Mouse (Mus musculus): ENCODE measurements at regions not wholly inside any gene's neighbourhood (a gene's known extent, or its start where the extent isn't known, plus 50 kb on each side); places are given as distances from the start of the nearest gene placed in this dataset.

GRCm38 (mm10) chr15:62332129-62332528 lies 1409.3 kb upstream of the A1bg start:
- no peak for DNase-seq
- no peaks in the 10 kb centered on the region for H3K4me1 ChIP-seq (replicated peaks; ENCODE audit: control insufficient read depth, insufficient read depth, low read length)
- TF ChIP-seq POLR2A (IDR thresholded peaks at IDR 0.05; ENCODE audit: control insufficient read depth, extremely low read depth, insufficient read depth, low read length, poor library complexity) (no peak), CTCF (IDR thresholded peaks at IDR 0.05; ENCODE audit: borderline replicate concordance, control insufficient read depth, extremely low read depth, insufficient read depth, low read length, poor library complexity) (no peak)
- WGBS = 99% methylated on average over 5 of the region's 5 CpGs
- no peaks in the 10 kb centered on the region for H3K36me3 ChIP-seq (ENCODE audit: control insufficient read depth, insufficient read depth, low read length)
- H3K27me3 ChIP-seq (ENCODE audit: control insufficient read depth, insufficient read depth, low read length) = no peaks in the 10 kb centered on the region
- no peak overlapping the region for H3K27ac ChIP-seq (ENCODE audit: control insufficient read depth, insufficient read depth, low read length)
- H3K4me3 ChIP-seq (ENCODE audit: control insufficient read depth, insufficient read depth, low read length) = no peak overlapping the region

DNA sequence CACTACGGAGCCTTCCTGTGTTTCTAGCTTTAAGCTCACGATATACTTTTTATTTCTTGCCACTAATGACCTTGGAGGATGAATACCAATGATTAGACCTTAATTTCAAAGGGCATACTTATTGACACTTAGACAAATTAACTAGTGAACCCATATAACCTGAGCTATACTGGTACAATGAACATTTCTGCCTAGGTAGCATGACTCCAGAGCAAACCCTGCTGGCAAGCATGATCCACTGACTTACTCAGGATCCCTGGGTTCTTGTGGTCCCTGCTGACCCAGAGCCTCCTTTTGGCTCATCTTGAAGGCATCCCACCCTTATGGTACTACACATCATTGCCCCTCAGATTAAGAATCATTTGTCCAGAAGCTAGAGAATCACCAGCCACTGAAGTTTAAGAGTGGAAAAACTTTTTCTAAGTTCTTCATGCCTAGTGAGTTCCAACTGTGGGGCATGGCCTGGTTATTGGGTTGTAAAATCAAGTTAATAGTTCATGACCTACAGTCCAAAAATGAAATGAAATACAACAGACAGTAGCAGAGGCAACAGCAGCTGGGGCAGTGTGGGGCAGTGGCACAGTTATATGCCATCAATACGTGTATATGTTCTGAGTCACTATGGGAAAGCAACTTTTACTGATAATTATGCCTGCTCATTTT lies 1408.5 kb upstream of the A1bg start:
- 91% methylated on average over 3 of the region's 3 CpGs for WGBS
- no peaks in the 10 kb centered on the region for H3K36me3 ChIP-seq (ENCODE audit: control insufficient read depth, insufficient read depth, low read length)
- H3K27ac ChIP-seq (ENCODE audit: control insufficient read depth, insufficient read depth, low read length) = no peak overlapping the region
- H3K4me3 ChIP-seq (ENCODE audit: control insufficient read depth, insufficient read depth, low read length) = no peak overlapping the region
- H3K4me1 ChIP-seq (replicated peaks; ENCODE audit: control insufficient read depth, insufficient read depth, low read length) = no peaks in the 10 kb centered on the region
- no peak for TF ChIP-seq POLR2A (IDR thresholded peaks at IDR 0.05; ENCODE audit: control insufficient read depth, extremely low read depth, insufficient read depth, low read length, poor library complexity)
- TF ChIP-seq CTCF (IDR thresholded peaks at IDR 0.05; ENCODE audit: borderline replicate concordance, control insufficient read depth, extremely low read depth, insufficient read depth, low read length, poor library complexity) = no peak
- no peak for DNase-seq
- no peaks in the 10 kb centered on the region for H3K27me3 ChIP-seq (ENCODE audit: control insufficient read depth, insufficient read depth, low read length)

- WGBS = 55% methylated on average over 3 of the region's 3 CpGs
- no peak for TF ChIP-seq CTCF (IDR thresholded peaks at IDR 0.05; ENCODE audit: borderline replicate concordance, control insufficient read depth, extremely low read depth, insufficient read depth, low read length, poor library complexity)
- no peak for TF ChIP-seq POLR2A (IDR thresholded peaks at IDR 0.05; ENCODE audit: control insufficient read depth, extremely low read depth, insufficient read depth, low read length, poor library complexity)
- DNase-seq = no peak
- Histone ChIP-seq H3K36me3 (ENCODE audit: control insufficient read depth, insufficient read depth, low read length) (no peaks in the 10 kb centered on the region), H3K4me3 (ENCODE audit: control insufficient read depth, insufficient read depth, low read length) (no peak overlapping the region), H3K4me1 (replicated peaks; ENCODE audit: control insufficient read depth, insufficient read depth, low read length) (no peaks in the 10 kb centered on the region), H3K27ac (ENCODE audit: control insufficient read depth, insufficient read depth, low read length) (no peak overlapping the region), H3K27me3 (ENCODE audit: control insufficient read depth, insufficient read depth, low read length) (no peaks in the 10 kb centered on the region)
These were observed 1406.1 kb upstream of the A1bg start for GRCm38 (mm10) chr15:62328920-62329319.

GRCm38 (mm10) chr15:62328305-62328881 lies 1405.6 kb upstream of the A1bg start:
- no peaks in the 10 kb centered on the region for H3K4me1 ChIP-seq (replicated peaks; ENCODE audit: control insufficient read depth, insufficient read depth, low read length)
- no peak overlapping the region for H3K27ac ChIP-seq (ENCODE audit: control insufficient read depth, insufficient read depth, low read length)
- H3K36me3 ChIP-seq (ENCODE audit: control insufficient read depth, insufficient read depth, low read length) = no peaks in the 10 kb centered on the region
- no peaks in the 10 kb centered on the region for H3K27me3 ChIP-seq (ENCODE audit: control insufficient read depth, insufficient read depth, low read length)
- TF ChIP-seq POLR2A (IDR thresholded peaks at IDR 0.05; ENCODE audit: control insufficient read depth, extremely low read depth, insufficient read depth, low read length, poor library complexity) (no peak), CTCF (IDR thresholded peaks at IDR 0.05; ENCODE audit: borderline replicate concordance, control insufficient read depth, extremely low read depth, insufficient read depth, low read length, poor library complexity) (no peak)
- 82% methylated on average over 9 of the region's 9 CpGs for WGBS
- no peak for DNase-seq
- H3K4me3 ChIP-seq (ENCODE audit: control insufficient read depth, insufficient read depth, low read length) = no peak overlapping the region

- no peak for DNase-seq
- H3K4me1 ChIP-seq (replicated peaks; ENCODE audit: control insufficient read depth, insufficient read depth, low read length) = no peaks in the 10 kb centered on the region
- H3K36me3 ChIP-seq (ENCODE audit: control insufficient read depth, insufficient read depth, low read length) = no peaks in the 10 kb centered on the region
- TF ChIP-seq POLR2A (IDR thresholded peaks at IDR 0.05; ENCODE audit: control insufficient read depth, extremely low read depth, insufficient read depth, low read length, poor library complexity) = no peak
- TF ChIP-seq CTCF (IDR thresholded peaks at IDR 0.05; ENCODE audit: borderline replicate concordance, control insufficient read depth, extremely low read depth, insufficient read depth, low read length, poor library complexity) = no peak
- no peaks in the 10 kb centered on the region for H3K27me3 ChIP-seq (ENCODE audit: control insufficient read depth, insufficient read depth, low read length)
- 88% methylated on average over 2 of the region's 2 CpGs for WGBS
- H3K4me3 ChIP-seq (ENCODE audit: control insufficient read depth, insufficient read depth, low read length) = no peak overlapping the region
- no peak overlapping the region for H3K27ac ChIP-seq (ENCODE audit: control insufficient read depth, insufficient read depth, low read length)
These were observed 1404.7 kb upstream of the A1bg start for GRCm38 (mm10) chr15:62327481-62327880.

DNA sequence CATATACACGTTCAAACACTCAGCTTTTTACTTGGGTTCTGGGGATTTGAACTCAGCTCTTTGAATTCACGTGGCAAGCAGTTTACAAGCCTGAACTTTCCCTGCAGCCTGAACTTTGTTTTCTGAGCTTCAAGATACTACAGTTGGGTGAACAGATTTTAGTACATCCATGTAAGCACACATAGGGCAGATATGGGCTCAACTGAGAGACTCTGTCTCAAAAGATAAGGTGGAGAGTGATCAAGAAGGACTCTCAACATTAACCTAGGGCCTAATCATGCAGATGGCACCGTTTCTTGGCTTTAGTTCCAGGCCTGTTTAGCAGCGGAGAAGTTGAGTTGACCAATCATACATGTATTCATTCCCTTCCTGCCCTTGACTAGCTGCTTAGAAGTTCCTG lies 1403.7 kb upstream of the A1bg start:
- no peaks in the 10 kb centered on the region for H3K27me3 ChIP-seq (ENCODE audit: control insufficient read depth, insufficient read depth, low read length)
- TF ChIP-seq POLR2A (IDR thresholded peaks at IDR 0.05; ENCODE audit: control insufficient read depth, extremely low read depth, insufficient read depth, low read length, poor library complexity) = no peak
- no peak for TF ChIP-seq CTCF (IDR thresholded peaks at IDR 0.05; ENCODE audit: borderline replicate concordance, control insufficient read depth, extremely low read depth, insufficient read depth, low read length, poor library complexity)
- 93% methylated on average over 4 of the region's 4 CpGs for WGBS
- no peak for DNase-seq
- no peak overlapping the region for H3K4me3 ChIP-seq (ENCODE audit: control insufficient read depth, insufficient read depth, low read length)
- H3K36me3 ChIP-seq (ENCODE audit: control insufficient read depth, insufficient read depth, low read length) = no peaks in the 10 kb centered on the region
- no peaks in the 10 kb centered on the region for H3K4me1 ChIP-seq (replicated peaks; ENCODE audit: control insufficient read depth, insufficient read depth, low read length)
- no peak overlapping the region for H3K27ac ChIP-seq (ENCODE audit: control insufficient read depth, insufficient read depth, low read length)
